ENCODE assay signal across 8 mouse cellular contexts in the genomic region with DNA sequence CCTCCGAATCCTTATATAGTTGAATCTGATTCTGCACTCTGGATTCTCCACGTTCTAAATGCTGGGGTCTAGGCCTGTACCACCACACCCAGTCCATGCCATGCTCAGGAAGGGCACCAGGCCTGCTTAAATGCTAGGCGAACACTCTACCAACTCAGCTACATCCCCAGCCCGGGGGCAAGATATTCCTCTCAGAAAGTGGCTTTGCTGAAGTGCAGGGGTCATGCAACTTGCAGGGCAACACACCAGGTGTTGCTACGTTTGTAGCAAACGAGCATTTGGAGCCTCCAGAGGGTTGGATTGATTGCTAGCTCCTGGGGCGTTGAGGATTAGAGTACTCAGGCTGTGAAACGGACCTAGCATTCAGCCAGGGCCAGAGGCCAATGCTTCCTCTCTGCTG. TPM values are rescaled to one million over a fixed set of nuclear protein-coding genes. Genes with fewer than 3 reads are reported as not detected.
A peak's percentile ranks its signal among the peaks of the same experiment; 100 is the strongest.
DNase-seq lines count a peak whose midpoint lies in the region; ATAC-seq and TF ChIP-seq lines count a peak whose summit lies in the region.

No protein-coding gene starts in this region.

- 0 out of 2 replicates have a peak overlapping the region, but pooled peaks have one; percentile 24 for H3K9ac ChIP-seq in lung, embryonic 14.5 days
- H3K9ac ChIP-seq in hindbrain, embryonic 16.5 days (ENCODE audit: low read depth, low read length), result 0 out of 2 replicates have a peak overlapping the region, but pooled peaks have one; percentile 25
- 0 out of 2 replicates have a peak overlapping the region, but pooled peaks have one; percentile 2 for H3K9ac ChIP-seq in midbrain, embryonic 14.5 days (replicated peaks; ENCODE audit: low read length)

- intact Hi-C loops in left cerebral cortex, postnatal 14 days (cut with DNase I), result loop anchor here (5.0 kb wide), 1 partner anchor 56 kb away; a partner anchor contains a TSS

- 53% methylated on average over 8 of the region's 8 CpGs for WGBS in lung, embryonic 14.5 days
- WGBS in hindbrain, embryonic 16.5 days, result 47% methylated on average over 8 of the region's 8 CpGs
- 35% methylated on average over 8 of the region's 8 CpGs for WGBS in midbrain, embryonic 14.5 days

- no peaks in the 10 kb centered on the region for H3K36me3 ChIP-seq in lung, embryonic 14.5 days (ENCODE audit: insufficient read depth)
- no peaks in the 10 kb centered on the region for H3K36me3 ChIP-seq in hindbrain, embryonic 16.5 days (ENCODE audit: control insufficient read depth, insufficient read depth, low read length)
- H3K36me3 ChIP-seq in midbrain, embryonic 14.5 days (ENCODE audit: control insufficient read depth, insufficient read depth, low read length), result no peaks in the 10 kb centered on the region

- H3K9me3 ChIP-seq in lung, embryonic 14.5 days (ENCODE audit: low read depth, low read length), result no peaks in the 10 kb centered on the region
- no peaks in the 10 kb centered on the region for H3K9me3 ChIP-seq in hindbrain, embryonic 16.5 days (ENCODE audit: control insufficient read depth, low read length)
- H3K9me3 ChIP-seq in midbrain, embryonic 14.5 days (ENCODE audit: control insufficient read depth, low read length), result no peaks in the 10 kb centered on the region

- peak; percentile 16 for DNase-seq in lung, embryonic 14.5 days
- DNase-seq in lung, postnatal 14 days, result no peak
- DNase-seq in embryo, embryonic 9.5 days (ENCODE audit: extremely low spot score), result peak; percentile 13
- peak; percentile 28 for DNase-seq in midbrain, embryonic 14.5 days
- no peak for DNase-seq in spleen, adult 18-20 months
- DNase-seq in left cerebral cortex, postnatal 14 days (ENCODE audit: low spot score in 2 of 2), result no peak
- no peak for DNase-seq in spleen, postnatal 14 days (ENCODE audit: low spot score in 2 of 2)

- peaks cover 3% of the 10 kb centered on the region; the same call in 1 of the 2 replicates for H3K4me1 ChIP-seq in lung, embryonic 14.5 days (ENCODE audit: insufficient read depth)
- H3K4me1 ChIP-seq in hindbrain, embryonic 16.5 days (ENCODE audit: control insufficient read depth, insufficient read depth, low read depth, low read length), result peaks cover 10% of the 10 kb centered on the region
- peaks cover 5% of the 10 kb centered on the region; the same call in 1 of the 2 replicates for H3K4me1 ChIP-seq in midbrain, embryonic 14.5 days (ENCODE audit: control insufficient read depth, insufficient read depth, low read length)

- no peak for ATAC-seq in lung, embryonic 14.5 days (ENCODE audit: insufficient read depth)
- ATAC-seq in hindbrain, embryonic 16.5 days, result no peak
- ATAC-seq in midbrain, embryonic 14.5 days (ENCODE audit: low FRiP score, low TSS enrichment), result no peak

- peak overlapping the region; percentile 79 for H3K4me2 ChIP-seq in lung, embryonic 14.5 days
- peak overlapping the region; percentile 53 for H3K4me2 ChIP-seq in hindbrain, embryonic 16.5 days (ENCODE audit: low read length)
- peak overlapping the region; percentile 70 for H3K4me2 ChIP-seq in midbrain, embryonic 14.5 days (ENCODE audit: low read length)

- no peaks in the 10 kb centered on the region for H3K27me3 ChIP-seq in lung, embryonic 14.5 days (ENCODE audit: insufficient read depth, low read length)
- H3K27me3 ChIP-seq in hindbrain, embryonic 16.5 days (replicated peaks; ENCODE audit: control insufficient read depth, insufficient read depth, low read length), result no peaks in the 10 kb centered on the region
- no peaks in the 10 kb centered on the region for H3K27me3 ChIP-seq in midbrain, embryonic 14.5 days (ENCODE audit: control insufficient read depth, insufficient read depth, low read length)

- no peak overlapping the region for H3K27ac ChIP-seq in lung, embryonic 14.5 days (ENCODE audit: low read depth)
- no peak overlapping the region for H3K27ac ChIP-seq in hindbrain, embryonic 16.5 days (ENCODE audit: low read depth, low read length)
- no peak overlapping the region for H3K27ac ChIP-seq in midbrain, embryonic 14.5 days (replicated peaks; ENCODE audit: low read depth, low read length)

- no peak for TF ChIP-seq CTCF in lung, embryonic 14.5 days (IDR thresholded peaks at IDR 0.05; ENCODE audit: low read depth)

- H3K4me3 ChIP-seq in lung, embryonic 14.5 days (ENCODE audit: low read depth, low read length), result peak overlapping the region; percentile 69; the same call in 1 of the 2 replicates
- H3K4me3 ChIP-seq in hindbrain, embryonic 16.5 days (ENCODE audit: low read length), result peak overlapping the region; percentile 81; the same call in 1 of the 2 replicates
- 0 out of 2 replicates have a peak overlapping the region, but pooled peaks have one; percentile 63 for H3K4me3 ChIP-seq in midbrain, embryonic 14.5 days (replicated peaks; ENCODE audit: low read depth, low read length)

RNA-seq across cellular contexts. Expression of a gene that starts 9.2 kb away (rescaled TPM):
- 138 and 142 TPM in 2 replicates for polyA plus RNA-seq in lung, embryonic 14.5 days (2014; fragmentation: Nextera tagmentation; extraction: Ambion mirVana)
- 111 and 117 TPM in 2 replicates for polyA plus RNA-seq in hindbrain, embryonic 16.5 days (2015; fragmentation: Nextera tagmentation; extraction: Ambion mirVana)
- polyA plus RNA-seq in midbrain, embryonic 14.5 days (2014; fragmentation: Nextera tagmentation; extraction: Ambion mirVana), result 103 and 105 TPM in 2 replicates
- 10 to 100 TPM; 38.2 to 39.1 TPM for total RNA-seq in left cerebral cortex, postnatal 14 days (2021)

RNA-seq across cellular contexts. Expression of a gene that starts 9.5 kb away (rescaled TPM):
- polyA plus RNA-seq in lung, embryonic 14.5 days (2014; fragmentation: Nextera tagmentation; extraction: Ambion mirVana), result 28.5 and 28.8 TPM in 2 replicates
- polyA plus RNA-seq in hindbrain, embryonic 16.5 days (2015; fragmentation: Nextera tagmentation; extraction: Ambion mirVana), result 33.4 and 35.5 TPM in 2 replicates
- polyA plus RNA-seq in midbrain, embryonic 14.5 days (2014; fragmentation: Nextera tagmentation; extraction: Ambion mirVana), result 23.9 and 31.6 TPM in 2 replicates
- 10 to 100 TPM; 30.0 to 33.5 TPM for total RNA-seq in left cerebral cortex, postnatal 14 days (2021)

RNA-seq across cellular contexts. Expression of a gene that starts 55.5 kb away (rescaled TPM):
- polyA plus RNA-seq in lung, embryonic 14.5 days (2014; fragmentation: Nextera tagmentation; extraction: Ambion mirVana), result 62.7 and 70.2 TPM in 2 replicates
- 41.1 and 47.5 TPM in 2 replicates for polyA plus RNA-seq in hindbrain, embryonic 16.5 days (2015; fragmentation: Nextera tagmentation; extraction: Ambion mirVana)
- 37.9 and 53.9 TPM in 2 replicates for polyA plus RNA-seq in midbrain, embryonic 14.5 days (2014; fragmentation: Nextera tagmentation; extraction: Ambion mirVana)
- total RNA-seq in left cerebral cortex, postnatal 14 days (2021), result 10 to 100 TPM; 29.3 to 40.7 TPM

RNA-seq across cellular contexts. Expression of a gene that starts 56.1 kb away (rescaled TPM):
- 108 and 110 TPM in 2 replicates for polyA plus RNA-seq in lung, embryonic 14.5 days (2014; fragmentation: Nextera tagmentation; extraction: Ambion mirVana)
- polyA plus RNA-seq in hindbrain, embryonic 16.5 days (2015; fragmentation: Nextera tagmentation; extraction: Ambion mirVana), result 38.0 and 41.5 TPM in 2 replicates
- 41.5 and 52.3 TPM in 2 replicates for polyA plus RNA-seq in midbrain, embryonic 14.5 days (2014; fragmentation: Nextera tagmentation; extraction: Ambion mirVana)
- total RNA-seq in left cerebral cortex, postnatal 14 days (2021), result 10 to 100 TPM; 71.7 to 79.8 TPM

Comparison
In these comparisons a context has a peak if more than half of its experiments do, and no peak if none do; other contexts are left out.
1. DNase-seq: peak in lung, embryonic 14.5 days (single experiment), embryo, embryonic 9.5 days (single experiment) and midbrain, embryonic 14.5 days (single experiment); none in lung, postnatal 14 days (single experiment), spleen, adult 18-20 months (0 of 2), left cerebral cortex, postnatal 14 days (0 of 2) and spleen, postnatal 14 days (0 of 2).
2. Peak in every context shown above with its lines, with median percentiles within 50 percentile points of each other: H3K4me2 ChIP-seq, H3K4me3 ChIP-seq and H3K9ac ChIP-seq.